Mouse (Mus musculus): ENCODE data around the gene Olfr566. TPM values are rescaled to one million over a fixed set of nuclear protein-coding genes. Genes with fewer than 3 reads are reported as not detected.

The Olfr566 gene
- not detected for total RNA-seq (2022)

DNA sequence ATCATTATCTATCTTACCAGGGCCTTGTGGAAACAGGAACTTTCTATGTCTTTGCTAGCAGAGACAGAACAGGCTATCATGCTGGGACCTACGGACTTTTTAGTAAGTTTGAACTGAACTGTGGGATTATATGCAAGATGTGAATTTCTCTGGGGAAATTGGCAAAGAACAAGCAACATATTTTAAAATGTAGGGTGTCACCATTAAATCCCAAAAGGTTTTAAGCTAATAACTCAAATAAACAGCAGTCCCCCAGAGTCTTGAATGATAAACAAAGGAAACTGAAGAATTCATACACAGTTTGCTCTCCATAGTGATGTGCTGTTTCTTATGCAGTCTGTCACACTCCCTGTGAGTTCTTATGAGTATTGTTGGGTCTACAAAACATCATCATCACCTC lies at the start of gene Olfr566:
TSS of gene Olfr566 (minus strand) at position 101 of the 400 bp plus-strand sequence.
- DNase-seq, result no peak

- DNase-seq, result no peak
Measured at GRCm38 (mm10) chr7:102890782-102891181, 32.2 kb upstream of the Olfr566 start, which contains the start of gene Olfr569. TSS of gene Olfr569 (minus strand) at chr7:102890882.

- no peak for DNase-seq
Measured at GRCm38 (mm10) chr7:102876822-102877221, 18.3 kb upstream of the Olfr566 start, which contains the start of gene Olfr568. TSS of gene Olfr568 (plus strand) at chr7:102877122.

- DNase-seq, result no peak
Measured at GRCm38 (mm10) chr7:102855807-102856206, 2.8 kb downstream of the Olfr566 start.

Other genes with a start within 250 kb of the Olfr566 start
- gene Olfr553, start 240.5 kb downstream of the Olfr566 start, total RNA-seq (2022), result not detected
- gene Olfr554, start 220.3 kb downstream of the Olfr566 start, total RNA-seq (2022), result not detected
- gene Olfr555, start 199.9 kb downstream of the Olfr566 start, total RNA-seq (2022), result not detected
- gene Olfr556, start 193.9 kb downstream of the Olfr566 start, total RNA-seq (2022), result not detected
- 10 to 100 TPM; 10.9 to 19.3 (median 15.7) TPM for gene Trim68, start 171.4 kb downstream of the Olfr566 start, total RNA-seq (2022)
- under 1 TPM in 1 of 4 experiments, not detected in 3; 0.12 TPM for gene Olfr557, start 162.9 kb downstream of the Olfr566 start, total RNA-seq (2022)
- gene Olfr558, start 156.6 kb downstream of the Olfr566 start, total RNA-seq (2022), result under 1 TPM in 3 of 4 experiments, not detected in 1; 0.14 to 0.40 (median 0.18) TPM
- gene Olfr33, start 139.7 kb downstream of the Olfr566 start, total RNA-seq (2022), result not detected
- gene Olfr559, start 131.3 kb downstream of the Olfr566 start, total RNA-seq (2022), result not detected
- gene Olfr560, start 99.4 kb downstream of the Olfr566 start, total RNA-seq (2022), result not detected
- gene Olfr78, start 99.3 kb downstream of the Olfr566 start, total RNA-seq (2022), result under 1 TPM; 0.06 to 0.31 (median 0.21) TPM
- gene Olfr561, start 87.5 kb downstream of the Olfr566 start, total RNA-seq (2022), result not detected
- gene Olfr564, start 55.3 kb downstream of the Olfr566 start, total RNA-seq (2022), result not detected
- not detected for gene Olfr568, start 18.4 kb upstream of the Olfr566 start, total RNA-seq (2022)
- gene Olfr569, start 32.1 kb upstream of the Olfr566 start, total RNA-seq (2022), result not detected
- not detected for gene Olfr570, start 35.8 kb upstream of the Olfr566 start, total RNA-seq (2022)
- under 1 TPM in 1 of 4 experiments, not detected in 3; 0.05 TPM for gene Olfr571, start 58.8 kb upstream of the Olfr566 start, total RNA-seq (2022)
- not detected for gene Olfr572, start 65.6 kb upstream of the Olfr566 start, total RNA-seq (2022)
- gene Olfr573-ps1, start 83.8 kb upstream of the Olfr566 start, total RNA-seq (2022), result not detected
- 1 to 10 TPM in 2 of 4 experiments, under 1 TPM in 1, not detected in 1; 0.45 to 1.4 (median 1.0) TPM for gene Olfr574, start 89.7 kb upstream of the Olfr566 start, total RNA-seq (2022)
- not detected for gene Olfr575, start 100.0 kb upstream of the Olfr566 start, total RNA-seq (2022)
- not detected for gene Olfr576, start 103.9 kb upstream of the Olfr566 start, total RNA-seq (2022)
- gene Olfr577, start 117.2 kb upstream of the Olfr566 start, total RNA-seq (2022), result not detected
- gene Olfr578, start 130.6 kb upstream of the Olfr566 start, total RNA-seq (2022), result not detected
- not detected for gene Olfr582, start 179.3 kb upstream of the Olfr566 start, total RNA-seq (2022)
- not detected for gene Olfr583, start 192.5 kb upstream of the Olfr566 start, total RNA-seq (2022)
- gene Olfr584, start 223.1 kb upstream of the Olfr566 start, total RNA-seq (2022), result not detected
- gene Olfr585, start 239.0 kb upstream of the Olfr566 start, total RNA-seq (2022), result not detected

All from adrenal gland, adult 8-10 months (tissue).